Mouse (Mus musculus): Measurements from ENCODE around the gene Apex2.
A peak's percentile ranks its signal among the peaks of the same experiment; 100 is the strongest.
"Not testable (repeated sequence)": the region's sequence is repeated elsewhere in the genome, so short reads cannot be mapped to it uniquely, and the experiment has no call there.

The Apex2 gene

GRCm38 (mm10) chrX:150486314-150487030 lies 103.2 kb downstream of the Apex2 start:
- DNase-seq = not testable (repeated sequence)

DNA sequence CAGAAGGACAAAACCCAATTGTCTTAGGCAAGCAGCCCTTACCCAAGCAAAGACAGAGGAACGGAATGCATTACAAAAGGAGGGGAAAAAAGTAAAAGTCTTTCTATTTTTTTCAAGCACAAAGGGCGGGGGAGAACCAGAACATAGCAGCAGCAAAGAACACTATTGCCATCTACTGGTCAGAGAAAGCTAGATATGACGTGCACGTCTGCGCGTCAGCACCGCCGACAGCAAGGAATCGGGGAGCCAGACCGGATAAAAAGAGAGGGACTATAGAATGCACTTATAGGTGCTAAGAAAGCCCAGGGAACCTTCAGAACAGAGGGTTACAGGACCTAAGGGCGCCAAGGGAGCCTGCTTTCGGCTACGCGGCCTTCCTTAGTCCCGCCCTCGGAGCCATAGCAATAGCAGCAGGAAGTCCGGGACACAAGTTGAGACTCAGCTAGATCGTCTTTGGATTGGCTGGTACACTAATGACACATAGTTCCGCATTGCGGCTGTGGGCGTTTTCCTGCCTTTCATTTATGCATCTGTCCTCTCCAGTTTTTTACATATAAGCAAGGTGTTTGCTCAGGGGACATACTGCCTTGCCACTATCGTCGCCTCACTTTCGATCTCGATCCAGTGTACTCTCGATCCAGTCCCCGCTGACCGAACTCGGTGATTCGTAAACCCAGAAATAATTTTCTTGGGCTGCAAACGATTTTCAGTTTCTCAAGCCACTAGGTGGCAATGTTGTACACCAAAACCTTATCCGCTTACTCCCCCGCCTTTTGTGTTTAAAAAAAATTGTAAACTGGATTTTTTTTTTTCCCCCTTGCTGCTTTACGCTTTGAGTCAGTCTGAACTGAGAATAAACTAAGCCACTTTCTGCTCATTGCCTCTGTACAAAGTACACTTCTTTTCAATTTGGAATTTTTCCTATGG lies 111.6 kb downstream of the Apex2 start:
- peak; percentile 93 for DNase-seq

DNA sequence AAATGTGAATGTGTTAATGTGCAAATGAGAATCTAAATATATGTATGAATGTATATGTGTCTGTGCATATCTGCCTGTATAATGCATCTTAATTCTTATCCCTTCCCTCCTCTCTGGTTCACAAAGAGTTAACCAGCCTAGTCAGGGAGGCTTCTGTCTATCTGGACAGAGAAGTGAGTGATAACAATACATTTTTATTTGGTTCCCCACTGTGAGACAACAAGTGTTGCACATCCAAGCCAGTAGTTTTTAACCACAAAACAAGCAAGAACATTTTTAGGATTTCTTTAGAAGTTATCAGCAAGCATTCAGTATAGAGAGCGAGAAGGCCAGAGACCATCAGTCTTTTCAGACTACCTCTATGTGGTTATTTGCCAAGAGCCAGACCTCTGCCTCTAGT lies 118.3 kb downstream of the Apex2 start:
- DNase-seq = no peak

All from kidney, adult 9 months (tissue).